Mouse (Mus musculus) left cerebral cortex, adult 2 months (tissue): Measurements from ENCODE around the gene Slc1a1. TPM values are rescaled to one million over a fixed set of nuclear protein-coding genes. Genes with fewer than 3 reads are reported as not detected.

Source experiments
- DNase-seq, 2 experiments: peaks; one replicate each; pipeline ENCODE4 v3.0.0; 2021 to 2022; ENCODE audit warnings: low spot score in 2 of 2, mixed read lengths in 1 of 2; ENCODE audit errors: extremely low spot score in 1 of 2
- H3K27ac ChIP-seq: fragments of 200-600 bp; 2 replicates; pipeline ENCODE4 v1.8.1; 2022
- H3K4me3 ChIP-seq: fragments of 200-600 bp; 2 replicates; pipeline ENCODE4 v1.8.1; 2022
- CTCF ChIP-seq: fragments of 200-600 bp; IDR thresholded peaks from 2 replicates; pipeline ENCODE4 v1.8.1; 2022; ENCODE audit warnings: antibody characterized with exemption, mild to moderate bottlenecking, moderate library complexity
- intact Hi-C: fragments of 180-260 bp; cut with DNase I; formaldehyde crosslinking; loops from one replicate; pipeline ENCODE4 v1.15.1; 2025
- total RNA-seq, 2 experiments: library from RNA; stranded (reverse); gene quantifications; 2 replicates each; pipeline ENCODE4 v1.2.3; 2021

Gene Slc1a1
- total RNA-seq, 2 experiments from 2014 or later: 111 to 112 TPM

- peak overlapping the region; percentile 67 for H3K27ac ChIP-seq
- DNase-seq: no peak
- intact Hi-C loops: no loop called here
- no peak overlapping the region for H3K4me3 ChIP-seq
- no peak for TF ChIP-seq CTCF
Observed at GRCm38 (mm10) chr19:28900771-28901170, 65.9 kb downstream of the Slc1a1 start.

- intact Hi-C loops: loop anchor here (2.0 kb wide), 2 partner anchors 61 to 349 kb away; partner anchors contain the start of genes Jak2 and Plpp6
- no peak for DNase-seq
- peak overlapping the region; percentile 70 for H3K27ac ChIP-seq
- TF ChIP-seq CTCF: no peak
- no peak overlapping the region for H3K4me3 ChIP-seq
Observed at GRCm38 (mm10) chr19:28902111-28902510, 67.3 kb downstream of the Slc1a1 start.

- peak; percentile 31 to 57 for DNase-seq
- no peak for TF ChIP-seq CTCF
- H3K4me3 ChIP-seq: no peak overlapping the region
- intact Hi-C loops: loop anchor here (2.0 kb wide), 2 partner anchors 60 to 348 kb away; partner anchors contain the start of genes Jak2 and Plpp6
- H3K27ac ChIP-seq: peak overlapping the region; percentile 70
Observed at GRCm38 (mm10) chr19:28902806-28903205, 68.0 kb downstream of the Slc1a1 start.

GRCm38 (mm10) chr19:28903536-28904119 lies 68.8 kb downstream of the Slc1a1 start:
- Histone ChIP-seq H3K4me3 (no peak overlapping the region), H3K27ac (peak overlapping the region; percentile 37)
- no peak for DNase-seq
- TF ChIP-seq CTCF: no peak
- intact Hi-C loops: loop anchor here (2.0 kb wide), 2 partner anchors 59 to 347 kb away; partner anchors contain the start of genes Jak2 and Plpp6

GRCm38 (mm10) chr19:28908186-28908585 lies 73.3 kb downstream of the Slc1a1 start:
- H3K27ac ChIP-seq: peak overlapping the region; percentile 76
- TF ChIP-seq CTCF: no peak
- intact Hi-C loops: no loop called here
- no peak overlapping the region for H3K4me3 ChIP-seq
- DNase-seq: no peak

- TF ChIP-seq CTCF: no peak
- intact Hi-C loops: no loop called here
- Histone ChIP-seq H3K4me3 (no peak overlapping the region), H3K27ac (peak overlapping the region; percentile 76)
- DNase-seq: peak in 1 of 2 experiments; percentile 49
Observed at GRCm38 (mm10) chr19:28908693-28909092, 73.8 kb downstream of the Slc1a1 start.

- Histone ChIP-seq H3K4me3 (no peak overlapping the region), H3K27ac (no peak overlapping the region)
- TF ChIP-seq CTCF: no peak
- intact Hi-C loops: no loop called here
- no peak for DNase-seq
Observed at GRCm38 (mm10) chr19:28914598-28914997, 79.7 kb downstream of the Slc1a1 start.

- intact Hi-C loops: no loop called here
- no peak overlapping the region for H3K27ac ChIP-seq
- TF ChIP-seq CTCF: no peak
- no peak for DNase-seq
- H3K4me3 ChIP-seq: no peak overlapping the region
Observed at GRCm38 (mm10) chr19:28915602-28916250, 80.9 kb downstream of the Slc1a1 start.

- no peak for TF ChIP-seq CTCF
- no peak overlapping the region for H3K4me3 ChIP-seq
- DNase-seq: no peak
- intact Hi-C loops: no loop called here
- H3K27ac ChIP-seq: no peak overlapping the region
Observed at GRCm38 (mm10) chr19:28916492-28916891, 81.6 kb downstream of the Slc1a1 start.

- TF ChIP-seq CTCF: no peak
- no peak for DNase-seq
- no peak overlapping the region for H3K27ac ChIP-seq
- intact Hi-C loops: no loop called here
- no peak overlapping the region for H3K4me3 ChIP-seq
Observed at GRCm38 (mm10) chr19:28917839-28918238, 83.0 kb downstream of the Slc1a1 start.

- Histone ChIP-seq H3K27ac (no peak overlapping the region), H3K4me3 (no peak overlapping the region)
- intact Hi-C loops: no loop called here
Observed at GRCm38 (mm10) chr19:28926366-28926765, 91.5 kb downstream of the Slc1a1 start.

GRCm38 (mm10) chr19:28927396-28927795 lies 92.5 kb downstream of the Slc1a1 start:
- H3K4me3 ChIP-seq: no peak overlapping the region
- no peak overlapping the region for H3K27ac ChIP-seq
- intact Hi-C loops: no loop called here
- no peak for DNase-seq
- TF ChIP-seq CTCF: no peak

More at GRCm38 (mm10) chr19:28926366-28926765, 91.5 kb downstream of the Slc1a1 start:
- no peak for DNase-seq
- no peak for TF ChIP-seq CTCF
